Mouse (Mus musculus) forebrain, embryonic 11.5 days (tissue): ENCODE measurements around the gene Add2. TPM values are rescaled to one million over a fixed set of nuclear protein-coding genes. Genes with fewer than 3 reads are reported as not detected.

Source experiments
- ATAC-seq: fragments of 200-750 bp; cut with Nextera tagmentation; replicated peaks from 2 replicates; pipeline ENCODE4 v1.8.0; 2017; ENCODE audit warnings: moderate TSS enrichment; ENCODE audit not compliant: low FRiP score
- DNase-seq: peaks from one replicate; pipeline ENCODE4 v3.0.0-alpha.2; 2017; ENCODE audit warnings: low spot score
- H3K27ac ChIP-seq: fragments of 300-500 bp; sonication (generic); 2 replicates; pipeline ENCODE4 v1.5.1; 2014; ENCODE audit warnings: low read depth, low read length
- H3K27me3 ChIP-seq: fragments of 300-500 bp; sonication (generic); 2 replicates; pipeline ENCODE4 v1.6.1; 2014; ENCODE audit warnings: mild to moderate bottlenecking, low read length, mixed read lengths; ENCODE audit not compliant: control insufficient read depth, insufficient read depth
- H3K36me3 ChIP-seq: fragments of 300-500 bp; sonication (generic); 2 replicates; pipeline ENCODE4 v1.6.1; 2014; ENCODE audit warnings: mild to moderate bottlenecking, low read length, moderate library complexity, mixed read lengths; ENCODE audit not compliant: control insufficient read depth, insufficient read depth
- H3K4me1 ChIP-seq: fragments of 300-500 bp; sonication (generic); replicated peaks from 2 replicates; pipeline ENCODE4 v1.6.1; 2014; ENCODE audit warnings: low read length, mixed read lengths; ENCODE audit not compliant: control insufficient read depth, insufficient read depth
- H3K4me2 ChIP-seq: fragments of 300-500 bp; sonication (generic); 2 replicates; pipeline ENCODE4 v1.6.1; 2014; ENCODE audit warnings: low read depth, mild to moderate bottlenecking, low read length, moderate library complexity, mixed read lengths; ENCODE audit not compliant: severe bottlenecking
- H3K4me3 ChIP-seq: fragments of 300-500 bp; sonication (generic); 2 replicates; pipeline ENCODE4 v1.5.1; 2014; ENCODE audit warnings: low read depth, low read length
- H3K9ac ChIP-seq: fragments of 300-500 bp; sonication (generic); 2 replicates; pipeline ENCODE4 v1.6.1; 2014; ENCODE audit warnings: low read length
- H3K9me3 ChIP-seq: fragments of 300-500 bp; sonication (generic); 2 replicates; pipeline ENCODE4 v1.6.1; 2016; ENCODE audit warnings: low read length, mixed read lengths; ENCODE audit not compliant: control insufficient read depth
- WGBS: fragments of 180-500 bp; shearing (Covaris S2); extraction: QIAGEN DNeasy Blood & Tissue Kit; methylation state at CpG from one replicate; pipeline ENCODE4 v1.1.7; 2014; 5-methylcytosine and 5-hydroxymethylcytosine counted together
- polyA plus RNA-seq: library from polyadenylated mRNA; unstranded; fragments of >200 nt; fragmentation: Nextera tagmentation; extraction: Ambion mirVana; gene quantifications from 2 replicates; pipeline ENCODE4 v1.2.1, GENCODE M21; 2014

Gene Add2
- polyA plus RNA-seq, 1 experiment from 2014 or later: 61.0 TPM

DNA sequence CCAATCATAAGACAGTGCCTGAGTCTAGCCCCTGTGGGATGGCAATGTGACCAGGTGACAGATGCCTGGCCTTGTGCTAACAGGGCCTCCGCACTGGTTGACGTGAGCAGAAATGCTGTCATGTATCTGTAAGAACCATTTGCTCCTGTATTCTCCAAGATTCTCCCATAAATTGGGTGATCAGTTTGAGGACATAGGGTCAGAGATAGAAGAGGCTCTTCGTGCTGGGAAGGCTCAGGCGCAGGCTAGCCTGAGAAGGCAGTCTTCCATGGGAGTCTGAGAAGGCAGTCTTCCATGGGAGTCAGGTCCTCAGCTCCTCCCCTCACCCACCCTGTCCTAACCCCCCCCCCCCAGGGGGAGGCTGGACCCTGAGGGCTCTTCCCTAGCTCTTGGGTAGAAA is 94.6 kb downstream of the Add2 start:
- WGBS: 96% methylated on average over 4 of the region's 4 CpGs
- no peaks in the 10 kb centered on the region for H3K4me1 ChIP-seq
- no peak overlapping the region for H3K4me3 ChIP-seq
- H3K9me3 ChIP-seq: no peaks in the 10 kb centered on the region
- no peaks in the 10 kb centered on the region; the same call in 1 of the 2 replicates for H3K36me3 ChIP-seq
- DNase-seq: no peak
- H3K27me3 ChIP-seq: no peaks in the 10 kb centered on the region
- ATAC-seq: 0 out of 2 replicates have a peak, but pooled peaks have one; percentile 42
- no peak overlapping the region for H3K27ac ChIP-seq
- no peak overlapping the region for H3K4me2 ChIP-seq
- H3K9ac ChIP-seq: no peak overlapping the region

DNA sequence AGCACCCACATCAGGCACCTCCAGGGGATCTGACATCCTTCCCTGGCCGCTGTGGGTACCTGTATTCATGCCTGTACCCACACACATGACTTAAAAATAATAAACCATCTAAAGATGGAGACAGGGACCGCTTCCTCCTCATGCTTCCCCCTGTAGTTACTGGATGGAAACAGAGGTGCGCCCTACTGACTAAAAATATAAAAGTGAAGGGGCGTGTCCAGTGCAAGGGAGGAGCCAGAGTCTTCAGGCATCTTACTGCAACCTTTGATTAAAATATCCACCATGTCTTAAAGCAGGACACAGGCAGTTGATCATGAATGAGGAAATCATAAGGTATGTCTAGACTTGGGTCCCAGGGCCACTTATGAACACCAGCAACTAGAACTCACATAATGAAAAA is 97.3 kb downstream of the Add2 start:
- DNase-seq: no peak
- no peak for ATAC-seq
- H3K27me3 ChIP-seq: no peaks in the 10 kb centered on the region

DNA sequence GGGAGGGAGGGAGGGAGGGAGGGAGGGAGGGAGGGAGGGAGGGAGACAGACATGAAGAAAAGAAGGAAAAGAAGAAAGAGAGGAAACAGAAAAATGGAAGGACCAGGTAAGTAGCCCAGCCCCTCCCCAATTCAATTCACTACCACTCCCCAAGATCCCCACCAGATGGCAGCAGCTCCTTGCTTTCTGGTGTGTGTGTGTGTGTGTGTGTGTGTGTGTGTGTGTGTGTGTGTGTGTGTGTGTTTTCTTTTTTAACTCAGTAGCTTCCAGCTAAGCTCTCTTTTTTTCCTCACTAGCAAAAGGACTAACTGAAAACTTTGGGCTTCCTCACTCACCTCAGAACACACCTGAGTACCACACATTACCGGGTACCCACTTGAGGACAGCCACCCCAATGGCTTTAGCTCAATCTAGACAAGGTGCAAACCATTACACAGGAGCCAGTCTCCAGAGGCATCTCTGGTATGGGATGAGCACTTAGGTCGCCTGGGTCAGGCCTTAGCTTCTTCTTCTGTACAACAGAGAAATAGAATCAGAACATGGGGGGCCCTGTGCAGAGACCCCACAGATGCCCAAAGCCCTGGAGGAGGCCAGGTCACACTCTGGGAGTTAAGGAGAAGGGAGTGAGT is 98.6 kb downstream of the Add2 start:
- DNase-seq (peak; percentile 81), ATAC-seq (no peak)
- WGBS: 57% methylated on average over 2 of the region's 2 CpGs

More for the DNA sequence above, 97.3 kb downstream of the Add2 start:
- Histone ChIP-seq H3K36me3 (no peaks in the 10 kb centered on the region), H3K27ac (no peak overlapping the region), H3K4me3 (no peak overlapping the region), H3K4me2 (no peak overlapping the region), H3K9ac (no peak overlapping the region), H3K9me3 (no peaks in the 10 kb centered on the region), H3K4me1 (no peaks in the 10 kb centered on the region)
- 81% methylated on average over 4 of the region's 4 CpGs for WGBS

DNA sequence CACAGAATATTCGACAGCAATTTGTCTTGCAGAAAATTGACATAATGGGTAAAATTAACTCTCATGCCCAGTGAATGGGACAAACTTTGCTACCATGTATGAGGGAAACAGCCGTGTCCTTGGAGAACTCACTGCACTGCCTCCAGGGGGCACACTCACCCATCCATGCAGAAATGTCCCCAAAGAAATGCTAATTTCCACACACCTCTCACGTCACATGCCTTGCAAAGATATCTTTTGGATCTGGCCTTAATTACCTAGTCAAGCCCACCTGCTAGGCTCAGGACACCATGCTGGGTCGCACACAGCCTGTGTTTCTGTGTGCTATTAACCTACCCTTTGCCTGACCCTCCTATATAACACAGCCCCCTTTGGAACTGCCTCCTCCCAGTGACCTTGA is 100.0 kb downstream of the Add2 start:
- Histone ChIP-seq H3K4me3 (no peak overlapping the region), H3K27ac (no peak overlapping the region), H3K4me2 (no peak overlapping the region), H3K36me3 (no peaks in the 10 kb centered on the region), H3K9me3 (no peaks in the 10 kb centered on the region), H3K9ac (no peak overlapping the region), H3K4me1 (no peaks in the 10 kb centered on the region), H3K27me3 (no peaks in the 10 kb centered on the region)
- ATAC-seq: no peak; the same call in 1 of the 2 replicates
- 58% methylated on average over 4 of the region's 4 CpGs for WGBS
- DNase-seq: no peak

More for the DNA sequence above, 98.6 kb downstream of the Add2 start:
- Histone ChIP-seq H3K27me3 (no peaks in the 10 kb centered on the region), H3K4me1 (no peaks in the 10 kb centered on the region), H3K4me3 (no peak overlapping the region), H3K9me3 (no peaks in the 10 kb centered on the region), H3K27ac (no peak overlapping the region), H3K9ac (no peak overlapping the region), H3K4me2 (no peak overlapping the region), H3K36me3 (no peaks in the 10 kb centered on the region)

DNA sequence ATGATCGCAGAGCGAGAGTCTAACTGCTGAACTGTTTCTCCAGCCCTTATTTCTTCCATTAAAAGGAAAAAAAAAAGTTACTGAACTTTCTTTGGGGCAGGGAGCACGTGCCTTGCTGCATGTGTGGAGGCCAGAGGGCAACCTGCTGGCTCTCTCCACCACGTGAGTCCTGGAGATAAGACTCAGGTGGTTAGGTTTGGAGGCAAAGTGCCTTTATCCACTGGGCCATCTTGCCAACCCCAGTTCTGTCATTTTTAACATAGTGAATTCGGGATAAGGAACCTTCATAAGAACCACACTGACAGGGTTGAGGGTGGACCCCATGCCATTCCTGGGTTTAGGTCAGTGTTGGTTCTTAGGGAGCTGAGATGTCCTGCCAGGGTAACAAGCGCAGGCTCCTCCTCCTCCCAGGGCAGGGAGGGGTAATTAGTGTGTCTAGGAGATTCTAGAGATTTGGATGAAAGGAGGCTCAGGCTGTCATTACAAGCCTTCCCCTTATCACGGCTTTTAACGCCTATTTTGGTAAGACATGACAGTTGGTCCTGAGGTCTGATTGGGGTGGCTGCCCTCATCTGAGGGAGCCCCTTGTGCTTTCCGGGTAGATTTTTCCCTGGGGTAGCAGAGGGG is 101.5 kb downstream of the Add2 start:
- Histone ChIP-seq H3K4me2 (no peak overlapping the region), H3K27ac (no peak overlapping the region), H3K4me1 (no peaks in the 10 kb centered on the region), H3K9me3 (no peaks in the 10 kb centered on the region), H3K4me3 (no peak overlapping the region), H3K36me3 (no peaks in the 10 kb centered on the region), H3K27me3 (no peaks in the 10 kb centered on the region), H3K9ac (no peak overlapping the region)
- no peak for ATAC-seq
- DNase-seq: no peak
- WGBS: 79% methylated on average over 9 of the region's 9 CpGs

DNA sequence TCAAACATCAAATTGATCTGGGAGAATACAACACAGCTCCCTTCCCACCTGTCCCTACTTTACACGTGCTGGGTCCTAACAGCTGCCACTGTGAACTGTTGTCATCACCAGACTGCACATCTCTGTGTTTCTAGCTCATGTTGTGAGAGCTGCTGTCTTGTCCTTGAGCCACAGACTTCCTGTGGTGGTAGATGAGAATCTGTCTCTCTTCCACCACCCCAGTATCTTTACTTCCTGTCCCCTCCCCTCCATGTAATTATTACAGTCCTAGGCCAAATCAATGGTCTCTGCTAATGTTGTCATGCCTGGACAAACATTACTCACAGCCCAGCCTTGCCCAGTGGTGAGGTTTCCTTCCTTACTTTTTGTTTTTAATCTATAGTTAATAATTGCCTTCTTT is 105.4 kb downstream of the Add2 start:
- ATAC-seq (no peak), DNase-seq (no peak)
- H3K4me3 ChIP-seq: no peak overlapping the region
- H3K36me3 ChIP-seq: no peaks in the 10 kb centered on the region
- no peaks in the 10 kb centered on the region for H3K9me3 ChIP-seq
- no peak overlapping the region for H3K9ac ChIP-seq
- no peaks in the 10 kb centered on the region for H3K4me1 ChIP-seq
- no peak overlapping the region for H3K4me2 ChIP-seq
- H3K27me3 ChIP-seq: no peaks in the 10 kb centered on the region
- 77% methylated on average over 1 of the region's 1 CpGs for WGBS
- H3K27ac ChIP-seq: no peak overlapping the region

DNA sequence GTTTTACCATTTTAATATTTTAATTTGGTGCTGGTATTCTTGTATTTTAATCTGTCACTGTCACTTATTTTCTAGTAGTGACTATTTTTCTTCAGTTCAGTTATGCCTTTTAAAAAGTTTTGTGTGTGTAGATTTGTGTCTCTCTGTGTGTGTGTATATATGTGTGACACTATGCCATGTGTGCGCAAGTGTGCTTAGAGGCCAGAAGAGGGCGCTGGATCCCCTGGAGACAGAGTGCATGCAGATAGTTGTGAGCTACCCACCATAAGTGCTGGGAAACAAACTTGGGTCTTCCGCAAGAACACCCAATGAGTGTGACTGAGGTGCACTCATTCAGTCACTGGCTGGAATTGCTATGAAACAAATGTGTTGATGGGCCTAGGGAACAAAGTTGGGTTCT is 107.7 kb downstream of the Add2 start:
- no peak for ATAC-seq
- Histone ChIP-seq H3K4me3 (no peak overlapping the region), H3K9ac (no peak overlapping the region), H3K27ac (no peak overlapping the region), H3K27me3 (no peaks in the 10 kb centered on the region), H3K4me2 (no peak overlapping the region), H3K4me1 (no peaks in the 10 kb centered on the region), H3K9me3 (no peaks in the 10 kb centered on the region), H3K36me3 (no peaks in the 10 kb centered on the region)
- WGBS: 85% methylated on average over 3 of the region's 3 CpGs
- no peak for DNase-seq

DNA sequence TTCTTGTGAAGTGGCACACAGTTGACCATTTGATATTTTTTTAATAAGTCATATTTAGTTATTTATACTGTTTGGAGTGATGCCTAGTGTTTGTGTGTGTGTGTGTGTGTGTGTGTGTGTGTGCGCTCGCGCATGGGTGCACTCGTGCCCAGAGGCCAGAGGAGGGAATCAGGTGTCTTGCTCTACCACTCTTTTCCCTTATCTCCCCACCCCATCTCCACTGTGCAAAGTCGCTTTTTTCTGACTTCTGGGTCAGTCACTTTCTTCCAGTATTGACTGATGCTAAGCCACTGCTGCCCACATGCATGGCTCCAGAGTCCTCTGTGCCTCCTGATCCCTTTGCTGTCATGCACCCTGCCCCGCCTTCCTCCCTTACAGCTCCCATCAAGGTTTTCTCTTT is 112.8 kb downstream of the Add2 start:
- Histone ChIP-seq H3K9me3 (no peaks in the 10 kb centered on the region), H3K27me3 (no peaks in the 10 kb centered on the region), H3K4me1 (no peaks in the 10 kb centered on the region), H3K4me3 (no peak overlapping the region), H3K27ac (no peak overlapping the region), H3K4me2 (no peak overlapping the region), H3K36me3 (no peaks in the 10 kb centered on the region), H3K9ac (no peak overlapping the region)
- no peak for ATAC-seq
- 79% methylated on average over 6 of the region's 6 CpGs for WGBS
- peak; percentile 42 for DNase-seq

DNA sequence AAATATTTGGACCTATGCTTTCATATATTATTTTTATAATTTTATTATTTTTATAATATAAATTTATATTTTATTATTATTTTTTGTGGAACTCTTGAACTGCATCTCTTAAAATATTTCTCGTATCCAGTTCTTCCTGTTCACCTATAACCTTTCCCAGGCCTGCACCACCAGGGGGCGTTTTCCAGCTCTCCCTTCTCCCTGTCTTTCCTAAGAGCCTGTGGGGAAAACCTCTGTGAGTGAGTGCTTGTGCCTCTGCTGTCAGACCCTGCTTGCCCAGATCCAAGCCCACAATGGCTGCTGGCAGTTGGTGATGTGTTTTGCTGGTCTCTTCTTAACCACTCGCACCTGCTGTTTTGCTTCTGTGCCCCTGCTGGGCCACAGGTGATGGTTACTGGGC is 113.3 kb downstream of the Add2 start:
- WGBS: 12% methylated on average over 3 of the region's 3 CpGs
- no peaks in the 10 kb centered on the region for H3K9me3 ChIP-seq
- no peaks in the 10 kb centered on the region for H3K27me3 ChIP-seq
- DNase-seq: peak; percentile 90
- H3K4me2 ChIP-seq: no peak overlapping the region
- no peak for ATAC-seq
- H3K27ac ChIP-seq: no peak overlapping the region
- no peaks in the 10 kb centered on the region for H3K4me1 ChIP-seq
- no peak overlapping the region for H3K4me3 ChIP-seq
- no peaks in the 10 kb centered on the region for H3K36me3 ChIP-seq
- H3K9ac ChIP-seq: no peak overlapping the region
